Mouse (Mus musculus) NIH3T3 (cell line): ENCODE data around the gene Mymx.

Experiments used
- DNase-seq: peaks from one replicate; pipeline ENCODE4 v3.0.0-alpha.2; 2012; ENCODE audit warnings: low read depth

Gene Mymx

GRCm38 (mm10) chr17:45589844-45590243, 12.1 kb downstream of the Mymx start:
- no peak for DNase-seq

GRCm38 (mm10) chr17:45589236-45589635, 12.7 kb downstream of the Mymx start:
- no peak for DNase-seq

- DNase-seq = no peak
Measured at GRCm38 (mm10) chr17:45588370-45588769, 13.5 kb downstream of the Mymx start.

GRCm38 (mm10) chr17:45586449-45586837, 15.5 kb downstream of the Mymx start:
- peak; percentile 46 for DNase-seq

GRCm38 (mm10) chr17:45585725-45586448, 16.0 kb downstream of the Mymx start:
- DNase-seq = no peak

- peak; percentile 87 for DNase-seq
Measured at GRCm38 (mm10) chr17:45584939-45585678, 16.8 kb downstream of the Mymx start.

- peak; percentile 86 for DNase-seq
Measured at GRCm38 (mm10) chr17:45584096-45584896, 17.6 kb downstream of the Mymx start.

GRCm38 (mm10) chr17:45582715-45583355, 19.1 kb downstream of the Mymx start:
- DNase-seq = peak; percentile 55

GRCm38 (mm10) chr17:45582188-45582587, 19.7 kb downstream of the Mymx start:
- no peak for DNase-seq

- DNase-seq = peak; percentile 84
Measured at GRCm38 (mm10) chr17:45581567-45581983, 20.3 kb downstream of the Mymx start.

- no peak for DNase-seq
Measured at GRCm38 (mm10) chr17:45580958-45581477, 20.9 kb downstream of the Mymx start.

GRCm38 (mm10) chr17:45579554-45579953, 22.3 kb downstream of the Mymx start:
- DNase-seq = no peak

GRCm38 (mm10) chr17:45578843-45579242, 23.1 kb downstream of the Mymx start:
- peak; percentile 47 for DNase-seq

- DNase-seq = no peak
Measured at GRCm38 (mm10) chr17:45578242-45578641, 23.7 kb downstream of the Mymx start.

- no peak for DNase-seq
Measured at GRCm38 (mm10) chr17:45575123-45575897, 26.6 kb downstream of the Mymx start.

GRCm38 (mm10) chr17:45574129-45574761, 27.7 kb downstream of the Mymx start:
- DNase-seq = peak; percentile 72

- peak; percentile 96 for DNase-seq
Measured at GRCm38 (mm10) chr17:45573780-45574123, 28.1 kb downstream of the Mymx start.

GRCm38 (mm10) chr17:45573087-45573779, 28.7 kb downstream of the Mymx start, which contains the start of gene Hsp90ab1:
Gene Hsp90ab1, minus strand, starts transcription at chr17:45573271.
- peak; percentile 99 for DNase-seq

- DNase-seq = peak; percentile 91
Measured at GRCm38 (mm10) chr17:45572103-45573086, 29.5 kb downstream of the Mymx start.
